In genomic region chr7:135758171-135758570, GRCm38 (mm10) we compare ENCODE assay signal across 25 mouse cellular contexts. TPM values are rescaled to one million over a fixed set of nuclear protein-coding genes. Genes with fewer than 3 reads are reported as not detected.
A peak's percentile ranks its signal among the peaks of the same experiment; 100 is the strongest.
DNase-seq lines count a peak whose midpoint lies in the region; ATAC-seq and TF ChIP-seq lines count a peak whose summit lies in the region.
"Had no signal": no experiment of that assay in that cellular context is flagged by ENCODE, and none has a peak within 500 bp of the region (broad histone marks: within the 10 kb centered on the region; RNA-seq: fewer than 3 reads in every experiment).

No protein-coding gene starts in this region.

- ATAC-seq in hindbrain, embryonic 15.5 days (ENCODE audit: low FRiP score, low read depth), result no peak
- no peak for ATAC-seq in hindbrain, postnatal 0 days
- ATAC-seq in liver, postnatal 0 days, result no peak
- ATAC-seq in neural tube, embryonic 14.5 days (ENCODE audit: low read depth), result no peak
- ATAC-seq: forebrain, embryonic 13.5 days; intestine, embryonic 15.5 days; midbrain, embryonic 16.5 days; Patski had no signal

- no peak for TF ChIP-seq POLR2A in liver, adult 2 months (IDR thresholded peaks at IDR 0.05; ENCODE audit: extremely low read depth, insufficient read depth, low read length)

- 0 out of 2 replicates have a peak, but pooled peaks cover 5% of the 10 kb centered on the region for H3K4me1 ChIP-seq in hindbrain, embryonic 15.5 days (replicated peaks)
- no peaks in the 10 kb centered on the region; the same call in 1 of the 2 replicates for H3K4me1 ChIP-seq in hindbrain, postnatal 0 days (ENCODE audit: insufficient read depth, low read length)
- H3K4me1 ChIP-seq in liver, adult 2 months (ENCODE audit: control insufficient read depth, insufficient read depth, low read length), result peaks cover 8% of the 10 kb centered on the region
- no peaks in the 10 kb centered on the region for H3K4me1 ChIP-seq in liver, postnatal 0 days (ENCODE audit: insufficient read depth)
- no peaks in the 10 kb centered on the region for H3K4me1 ChIP-seq in neural tube, embryonic 14.5 days (ENCODE audit: control insufficient read depth, insufficient read depth, low read length)
- H3K4me1 ChIP-seq: intestine, embryonic 15.5 days; liver, embryonic 13.5 days; neural tube, embryonic 12.5 days; stomach, embryonic 15.5 days had no signal

- no peak for DNase-seq in hindbrain, postnatal 0 days (ENCODE audit: low spot score)
- DNase-seq in liver, adult 2 months (ENCODE audit: extremely low read depth, low read depth, low spot score), result peak; percentile 90
- no peak for DNase-seq in liver, postnatal 0 days
- peak; percentile 68 for DNase-seq in kidney, adult 9 months
- no peak for DNase-seq in heart, adult 9 months (ENCODE audit: low spot score in 2 of 2)
- no peak for DNase-seq in embryo, embryonic 10.5 days (ENCODE audit: low spot score)
- DNase-seq: adrenal gland, postnatal 36 days; cerebellum, adult 8-10 months; cerebellum, postnatal 25 days; gastrocnemius, postnatal 10 days; layer of hippocampus, postnatal 36 days; left cerebral cortex, postnatal 4 days; liver, embryonic 13.5 days; lung, adult 2 months; lung, postnatal 10 days; right cerebral cortex, postnatal 25 days; thymus, postnatal 25 days had no signal

- peak overlapping the region; percentile 61 for H3K27ac ChIP-seq in hindbrain, embryonic 15.5 days (replicated peaks)
- no peak overlapping the region for H3K27ac ChIP-seq in hindbrain, postnatal 0 days
- no peak overlapping the region for H3K27ac ChIP-seq in liver, adult 2 months (replicated peaks; ENCODE audit: insufficient read depth, low read depth, low read length)
- no peak overlapping the region for H3K27ac ChIP-seq in liver, postnatal 0 days (ENCODE audit: low read depth)
- H3K27ac ChIP-seq in neural tube, embryonic 14.5 days (ENCODE audit: low read depth, low read length), result peak overlapping the region; percentile 48; the same call in 1 of the 2 replicates
- H3K27ac ChIP-seq: forebrain, embryonic 13.5 days; intestine, embryonic 15.5 days; liver, embryonic 13.5 days; neural tube, embryonic 12.5 days; stomach, embryonic 15.5 days had no signal

- H3K79me2 ChIP-seq in liver, adult 2 months (ENCODE audit: control insufficient read depth, insufficient read depth, low read length), result no peaks in the 10 kb centered on the region

- no peaks in the 10 kb centered on the region for H3K27me3 ChIP-seq in hindbrain, embryonic 15.5 days
- no peaks in the 10 kb centered on the region for H3K27me3 ChIP-seq in hindbrain, postnatal 0 days (ENCODE audit: insufficient read depth, low read length)
- H3K27me3 ChIP-seq in liver, adult 2 months (ENCODE audit: control insufficient read depth, insufficient read depth, low read length), result no peaks in the 10 kb centered on the region
- no peaks in the 10 kb centered on the region for H3K27me3 ChIP-seq in liver, postnatal 0 days (ENCODE audit: insufficient read depth, low read length)
- H3K27me3 ChIP-seq in neural tube, embryonic 14.5 days (ENCODE audit: control insufficient read depth, insufficient read depth, low read length), result no peaks in the 10 kb centered on the region
- H3K27me3 ChIP-seq: forebrain, embryonic 13.5 days; intestine, embryonic 15.5 days; liver, embryonic 13.5 days; neural tube, embryonic 12.5 days; stomach, embryonic 15.5 days had no signal

- no peak for TF ChIP-seq CTCF in hindbrain, postnatal 0 days (IDR thresholded peaks at IDR 0.05; ENCODE audit: low read depth)
- TF ChIP-seq CTCF in liver, adult 2 months (IDR thresholded peaks at IDR 0.05; ENCODE audit: low read depth, low read length), result no peak
- TF ChIP-seq CTCF in liver, postnatal 0 days (IDR thresholded peaks at IDR 0.05; ENCODE audit: low read depth), result no peak

- no peak for TF ChIP-seq EP300 in liver, postnatal 0 days (IDR thresholded peaks at IDR 0.05; ENCODE audit: low read depth)

- no peak overlapping the region for H3K9ac ChIP-seq in hindbrain, embryonic 15.5 days
- no peak overlapping the region for H3K9ac ChIP-seq in hindbrain, postnatal 0 days (replicated peaks; ENCODE audit: low read length)
- no peak overlapping the region for H3K9ac ChIP-seq in liver, adult 2 months (ENCODE audit: low read depth, low read length)
- H3K9ac ChIP-seq in liver, postnatal 0 days (replicated peaks), result no peak overlapping the region
- no peak overlapping the region for H3K9ac ChIP-seq in neural tube, embryonic 14.5 days (replicated peaks; ENCODE audit: low read depth, low read length)
- H3K9ac ChIP-seq: forebrain, embryonic 13.5 days; intestine, embryonic 15.5 days; liver, embryonic 13.5 days; neural tube, embryonic 12.5 days; stomach, embryonic 15.5 days had no signal

- H3K4me2 ChIP-seq in hindbrain, embryonic 15.5 days, result no peak overlapping the region
- H3K4me2 ChIP-seq in hindbrain, postnatal 0 days (ENCODE audit: low read depth, low read length), result no peak overlapping the region
- H3K4me2 ChIP-seq in liver, postnatal 0 days (ENCODE audit: low read depth, low read length), result no peak overlapping the region
- H3K4me2 ChIP-seq in neural tube, embryonic 14.5 days (ENCODE audit: low read depth, low read length), result no peak overlapping the region
- H3K4me2 ChIP-seq: forebrain, embryonic 13.5 days; intestine, embryonic 15.5 days; liver, embryonic 13.5 days; neural tube, embryonic 12.5 days; stomach, embryonic 15.5 days had no signal

- no peaks in the 10 kb centered on the region for H3K9me3 ChIP-seq in hindbrain, embryonic 15.5 days
- no peaks in the 10 kb centered on the region for H3K9me3 ChIP-seq in hindbrain, postnatal 0 days (ENCODE audit: low read length)
- H3K9me3 ChIP-seq in liver, postnatal 0 days (ENCODE audit: low read length), result no peaks in the 10 kb centered on the region
- no peaks in the 10 kb centered on the region for H3K9me3 ChIP-seq in neural tube, embryonic 14.5 days (ENCODE audit: control insufficient read depth, low read length)
- H3K9me3 ChIP-seq: forebrain, embryonic 13.5 days; intestine, embryonic 15.5 days; liver, embryonic 13.5 days; neural tube, embryonic 12.5 days; stomach, embryonic 15.5 days had no signal

- no peak overlapping the region for H3K4me3 ChIP-seq in hindbrain, embryonic 15.5 days
- no peak overlapping the region for H3K4me3 ChIP-seq in hindbrain, postnatal 0 days (ENCODE audit: low read length)
- H3K4me3 ChIP-seq in liver, adult 2 months (ENCODE audit: insufficient read depth, low read depth, low read length), result no peak overlapping the region
- H3K4me3 ChIP-seq in liver, postnatal 0 days (ENCODE audit: low read depth, low read length), result no peak overlapping the region
- no peak overlapping the region for H3K4me3 ChIP-seq in neural tube, embryonic 14.5 days (ENCODE audit: low read depth, low read length)
- H3K4me3 ChIP-seq: forebrain, embryonic 13.5 days; intestine, embryonic 15.5 days; liver, embryonic 13.5 days; neural tube, embryonic 12.5 days; stomach, embryonic 15.5 days had no signal

- H3K36me3 ChIP-seq in hindbrain, embryonic 15.5 days, result no peaks in the 10 kb centered on the region
- H3K36me3 ChIP-seq in hindbrain, postnatal 0 days (ENCODE audit: insufficient read depth, low read length), result no peaks in the 10 kb centered on the region
- no peaks in the 10 kb centered on the region for H3K36me3 ChIP-seq in liver, adult 2 months (ENCODE audit: control insufficient read depth, insufficient read depth, low read length)
- no peaks in the 10 kb centered on the region for H3K36me3 ChIP-seq in liver, postnatal 0 days (replicated peaks; ENCODE audit: insufficient read depth, low read length)
- no peaks in the 10 kb centered on the region; the same call in 1 of the 2 replicates for H3K36me3 ChIP-seq in neural tube, embryonic 14.5 days (ENCODE audit: control insufficient read depth, insufficient read depth, low read length)
- H3K36me3 ChIP-seq: intestine, embryonic 15.5 days; liver, embryonic 13.5 days; neural tube, embryonic 12.5 days; stomach, embryonic 15.5 days had no signal

- 74% methylated on average over 4 of the region's 4 CpGs for WGBS in hindbrain, embryonic 15.5 days
- 75% methylated on average over 4 of the region's 4 CpGs for WGBS in hindbrain, postnatal 0 days
- 51% methylated on average over 4 of the region's 4 CpGs for WGBS in liver, adult 2 months
- WGBS in liver, postnatal 0 days (ENCODE audit: insufficient replicate concordance), result 56% methylated on average over 4 of the region's 4 CpGs
- 74% methylated on average over 4 of the region's 4 CpGs for WGBS in neural tube, embryonic 14.5 days

RNA-seq across cellular contexts. Expression of gene Mki67, which starts 42.0 kb away (rescaled TPM):
- 6.4 and 10.0 TPM in 2 replicates for polyA plus RNA-seq in hindbrain, embryonic 15.5 days (2015; fragmentation: Nextera tagmentation; extraction: Ambion mirVana)
- 17.5 and 29.4 TPM in 2 replicates for total RNA-seq in hindbrain, postnatal 0 days (2014; rRNA removed)
- polyA plus RNA-seq in hindbrain, postnatal 0 days (2015; fragmentation: Nextera tagmentation; extraction: Ambion mirVana), result 10.6 and 10.8 TPM in 2 replicates
- 0.65 and 1.6 TPM in 2 replicates for total RNA-seq in liver, adult 2 months (2014; rRNA removed)
- polyA plus RNA-seq in liver, adult 2 months (2012; rRNA removed), result 0.02 and 0.05 TPM in 2 replicates
- 35.4 and 38.8 TPM in 2 replicates for polyA plus RNA-seq in liver, postnatal 0 days (2015; fragmentation: Nextera tagmentation; extraction: Ambion mirVana)
- 3.7 and 5.3 TPM in 2 replicates for polyA plus RNA-seq in neural tube, embryonic 14.5 days (2014; fragmentation: Nextera tagmentation; extraction: Ambion mirVana)

Comparison
In these comparisons a context has a peak if more than half of its experiments do, and no peak if none do; other contexts are left out.
1. H3K27ac ChIP-seq: peak in hindbrain, embryonic 15.5 days (single experiment) and neural tube, embryonic 14.5 days (single experiment); none in hindbrain, postnatal 0 days (single experiment), liver, adult 2 months (single experiment) and liver, postnatal 0 days (single experiment).
2. DNase-seq: peak in liver, adult 2 months (single experiment) and kidney, adult 9 months (single experiment); none in hindbrain, postnatal 0 days (single experiment), liver, postnatal 0 days (single experiment), heart, adult 9 months (0 of 2) and embryo, embryonic 10.5 days (single experiment).